Mouse (Mus musculus) small intestine, adult 2 months (tissue): ENCODE measurements around the gene Stn1. TPM values are rescaled to one million over a fixed set of nuclear protein-coding genes. Genes with fewer than 3 reads are reported as not detected.

Source experiments
- H3K27ac ChIP-seq: fragments of 200-500 bp; 2 replicates; pipeline ENCODE4 v1.5.1; 2012; ENCODE audit warnings: low read depth, low read length, control low read depth, inconsistent platforms; ENCODE audit not compliant: insufficient read depth
- H3K27me3 ChIP-seq: fragments of 200-500 bp; 2 replicates; pipeline ENCODE4 v1.6.1; 2012; ENCODE audit warnings: mild to moderate bottlenecking, moderate library complexity, low read length, inconsistent platforms; ENCODE audit not compliant: control insufficient read depth, insufficient read depth
- H3K36me3 ChIP-seq: fragments of 200-500 bp; 2 replicates; pipeline ENCODE4 v1.6.1; 2012; ENCODE audit warnings: mild to moderate bottlenecking, low read length, control low read depth, inconsistent platforms; ENCODE audit not compliant: control insufficient read depth, insufficient read depth
- H3K4me1 ChIP-seq: fragments of 200-500 bp; 2 replicates; pipeline ENCODE4 v1.6.1; 2012; ENCODE audit warnings: low read length, inconsistent platforms, mixed read lengths; ENCODE audit not compliant: control insufficient read depth, insufficient read depth, insufficient read length
- H3K4me3 ChIP-seq: fragments of 200-500 bp; 2 replicates; pipeline ENCODE4 v1.5.1; 2012; ENCODE audit warnings: low read depth, mild to moderate bottlenecking, control low read depth, inconsistent platforms, low read length, moderate library complexity
- CTCF ChIP-seq: fragments of 200-500 bp; IDR thresholded peaks from 2 replicates; pipeline ENCODE4 v1.5.1; 2012; ENCODE audit warnings: low read depth, mild to moderate bottlenecking, control low read depth, inconsistent platforms, low read length, moderate library complexity, mixed read lengths; ENCODE audit not compliant: insufficient replicate concordance, insufficient read length; ENCODE audit errors: extremely low read depth
- POLR2A ChIP-seq: fragments of 200-500 bp; IDR thresholded peaks from 2 replicates; pipeline ENCODE4 v1.6.1; 2012; ENCODE audit warnings: low read depth, mild to moderate bottlenecking, control low read depth, inconsistent platforms, low read length, moderate library complexity
- WGBS: fragments of 180-500 bp; shearing (Covaris S2); methylation state at CpG from one replicate; pipeline ENCODE4 v1.1.7; 2018; 5-methylcytosine and 5-hydroxymethylcytosine counted together
- polyA plus RNA-seq: library from polyadenylated mRNA; depleted of rRNA; stranded (reverse); fragments of >200 nt; gene quantifications from 2 replicates; pipeline ENCODE4 v1.2.3, GENCODE M21; 2012; rRNA removed

Gene Stn1
- polyA plus RNA-seq, 1 experiment: 15.0 TPM

DNA sequence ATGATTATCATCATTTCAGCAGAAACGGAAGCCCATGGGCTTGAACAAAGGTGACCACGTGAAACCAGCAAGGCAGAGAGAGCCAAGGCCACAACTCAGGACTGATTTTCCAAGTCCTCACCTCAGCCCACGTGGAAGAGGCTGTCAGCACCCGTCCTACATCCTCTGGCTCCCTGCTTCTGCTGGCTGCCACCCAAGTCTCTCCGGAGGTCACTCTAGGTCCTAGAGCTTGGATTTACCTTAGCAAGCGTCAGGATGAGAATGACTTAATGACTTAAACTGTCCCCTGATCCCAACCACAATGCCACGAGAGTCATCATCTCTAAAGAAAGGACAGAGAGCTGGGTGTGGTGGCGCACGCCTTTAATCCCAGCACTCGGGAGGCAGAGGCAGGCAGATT lies 84.6 kb downstream of the Stn1 start:
- 78% methylated on average over 10 of the region's 10 CpGs for WGBS
- no peaks in the 10 kb centered on the region for H3K36me3 ChIP-seq
- no peak for TF ChIP-seq CTCF
- no peak for TF ChIP-seq POLR2A
- no peaks in the 10 kb centered on the region for H3K27me3 ChIP-seq
- H3K27ac ChIP-seq: peak overlapping the region; percentile 13; the same call in 1 of the 2 replicates
- no peak overlapping the region for H3K4me3 ChIP-seq
- peaks cover 40% of the 10 kb centered on the region for H3K4me1 ChIP-seq

DNA sequence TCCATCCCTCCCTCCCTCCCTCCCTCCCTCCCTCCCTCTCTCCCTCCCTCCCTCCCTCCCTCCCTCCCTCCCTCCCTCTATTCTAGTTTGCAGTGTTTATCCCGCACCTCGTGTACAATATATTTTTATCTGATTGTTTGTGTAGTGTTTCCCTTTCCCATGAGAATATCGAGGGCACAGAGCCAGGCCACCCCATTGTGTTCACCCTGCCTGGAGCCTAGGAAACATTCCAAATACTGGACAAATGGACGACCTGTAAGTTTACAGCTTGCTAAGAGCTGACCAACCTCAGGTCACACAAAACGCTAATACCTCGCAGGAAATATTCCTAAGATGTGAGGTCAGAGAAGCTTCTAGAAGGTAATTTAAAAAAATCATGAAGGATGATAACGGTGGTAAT lies 85.1 kb downstream of the Stn1 start:
- Histone ChIP-seq H3K27ac (no peak overlapping the region), H3K4me1 (peaks cover 40% of the 10 kb centered on the region), H3K4me3 (no peak overlapping the region), H3K36me3 (no peaks in the 10 kb centered on the region), H3K27me3 (no peaks in the 10 kb centered on the region)
- TF ChIP-seq POLR2A (no peak), CTCF (no peak)
- 57% methylated on average over 7 of the region's 7 CpGs for WGBS

GRCm38 (mm10) chr19:47451476-47452113 lies 85.7 kb downstream of the Stn1 start:
- peaks cover 43% of the 10 kb centered on the region for H3K4me1 ChIP-seq
- H3K27me3 ChIP-seq: no peaks in the 10 kb centered on the region
- TF ChIP-seq POLR2A: no peak
- no peak for TF ChIP-seq CTCF
- H3K36me3 ChIP-seq: no peaks in the 10 kb centered on the region
- H3K27ac ChIP-seq: no peak overlapping the region
- H3K4me3 ChIP-seq: no peak overlapping the region
- 67% methylated on average over 10 of the region's 10 CpGs for WGBS

Other genes starting within 250 kb of the Stn1 start
- gene Sh3pxd2a, start 73.1 kb downstream of the Stn1 start, polyA plus RNA-seq: 6.2 and 6.3 TPM in 2 replicates
- 2.0 and 3.5 TPM in 2 replicates for gene Slk, start 42.2 kb upstream of the Stn1 start, polyA plus RNA-seq
- gene Col17a1, start 154.6 kb upstream of the Stn1 start, polyA plus RNA-seq: 0.18 and 0.35 TPM in 2 replicates
- gene Sfr1, start 194.2 kb upstream of the Stn1 start, polyA plus RNA-seq: 8.3 and 15.7 TPM in 2 replicates